Mouse (Mus musculus) embryonic facial prominence, embryonic 10.5 days (tissue): ENCODE measurements at regions not wholly inside any gene's neighbourhood (a gene's known extent, or its start where the extent isn't known, plus 50 kb on each side); places are given as distances from the start of the nearest gene placed in this dataset.

Experiments
- DNase-seq: peaks from one replicate; pipeline ENCODE4 v3.0.0-alpha.2; 2017; ENCODE audit warnings: low spot score
- H3K27ac ChIP-seq: fragments of 300-500 bp; sonication (generic); replicated peaks from 2 replicates; pipeline ENCODE4 v1.5.1; 2016; ENCODE audit warnings: mild to moderate bottlenecking
- H3K27me3 ChIP-seq: fragments of 300-500 bp; sonication (generic); replicated peaks from 2 replicates; pipeline ENCODE4 v1.6.1; 2016; ENCODE audit warnings: low read depth, mild to moderate bottlenecking; ENCODE audit not compliant: poor library complexity, severe bottlenecking
- H3K36me3 ChIP-seq: fragments of 300-500 bp; sonication (generic); replicated peaks from 2 replicates; pipeline ENCODE4 v1.6.1; 2016; ENCODE audit warnings: mild to moderate bottlenecking, moderate library complexity
- H3K4me1 ChIP-seq: fragments of 300-500 bp; sonication (generic); 2 replicates; pipeline ENCODE4 v1.6.1; 2016
- H3K4me3 ChIP-seq: fragments of 300-500 bp; sonication (generic); 2 replicates; pipeline ENCODE4 v1.5.1; 2016; ENCODE audit warnings: mild to moderate bottlenecking, moderate library complexity
- H3K9me3 ChIP-seq: fragments of 300-500 bp; sonication (generic); 2 replicates; pipeline ENCODE4 v1.6.1; 2016; ENCODE audit warnings: mild to moderate bottlenecking
- WGBS: fragments of 180-500 bp; shearing (Covaris S2); methylation state at CpG from one replicate; pipeline ENCODE4 v1.1.7; 2016; 5-methylcytosine and 5-hydroxymethylcytosine counted together

GRCm38 (mm10) chr15:59804394-59804793 is 212.0 kb downstream of the 4933412E24Rik start:
- Histone ChIP-seq H3K27me3 (no peaks in the 10 kb centered on the region), H3K27ac (no peak overlapping the region), H3K4me1 (no peaks in the 10 kb centered on the region), H3K9me3 (no peaks in the 10 kb centered on the region), H3K4me3 (no peak overlapping the region), H3K36me3 (no peaks in the 10 kb centered on the region)
- WGBS: 87% methylated on average over 7 of the region's 7 CpGs
- no peak for DNase-seq

- Histone ChIP-seq H3K9me3 (no peaks in the 10 kb centered on the region), H3K4me3 (no peak overlapping the region), H3K27ac (no peak overlapping the region), H3K4me1 (no peaks in the 10 kb centered on the region), H3K36me3 (no peaks in the 10 kb centered on the region), H3K27me3 (no peaks in the 10 kb centered on the region)
- 85% methylated on average over 7 of the region's 7 CpGs for WGBS
- DNase-seq: no peak
These were observed 214.1 kb downstream of the 4933412E24Rik start for GRCm38 (mm10) chr15:59802276-59802675.

- no peak for DNase-seq
- WGBS: 85% methylated on average over 3 of the region's 3 CpGs
These were observed 217.1 kb downstream of the 4933412E24Rik start for GRCm38 (mm10) chr15:59799124-59799815.

GRCm38 (mm10) chr15:59798486-59798885 is 217.9 kb downstream of the 4933412E24Rik start:
- Histone ChIP-seq H3K36me3 (no peaks in the 10 kb centered on the region), H3K4me1 (no peaks in the 10 kb centered on the region), H3K4me3 (no peak overlapping the region), H3K27ac (no peak overlapping the region), H3K9me3 (no peaks in the 10 kb centered on the region), H3K27me3 (no peaks in the 10 kb centered on the region)
- no peak for DNase-seq

More at GRCm38 (mm10) chr15:59799124-59799815, 217.1 kb downstream of the 4933412E24Rik start:
- H3K36me3 ChIP-seq: no peaks in the 10 kb centered on the region
- H3K4me1 ChIP-seq: no peaks in the 10 kb centered on the region
- no peaks in the 10 kb centered on the region for H3K9me3 ChIP-seq
- H3K27me3 ChIP-seq: no peaks in the 10 kb centered on the region
- H3K27ac ChIP-seq: no peak overlapping the region
- no peak overlapping the region for H3K4me3 ChIP-seq

- no peak overlapping the region for H3K4me3 ChIP-seq
- H3K36me3 ChIP-seq: no peaks in the 10 kb centered on the region
- H3K4me1 ChIP-seq: no peaks in the 10 kb centered on the region
- no peaks in the 10 kb centered on the region for H3K9me3 ChIP-seq
- H3K27me3 ChIP-seq: no peaks in the 10 kb centered on the region
- 95% methylated on average over 5 of the region's 5 CpGs for WGBS
- no peak overlapping the region for H3K27ac ChIP-seq
- DNase-seq: no peak
These were observed 220.7 kb downstream of the 4933412E24Rik start for GRCm38 (mm10) chr15:59795717-59796116.

DNA sequence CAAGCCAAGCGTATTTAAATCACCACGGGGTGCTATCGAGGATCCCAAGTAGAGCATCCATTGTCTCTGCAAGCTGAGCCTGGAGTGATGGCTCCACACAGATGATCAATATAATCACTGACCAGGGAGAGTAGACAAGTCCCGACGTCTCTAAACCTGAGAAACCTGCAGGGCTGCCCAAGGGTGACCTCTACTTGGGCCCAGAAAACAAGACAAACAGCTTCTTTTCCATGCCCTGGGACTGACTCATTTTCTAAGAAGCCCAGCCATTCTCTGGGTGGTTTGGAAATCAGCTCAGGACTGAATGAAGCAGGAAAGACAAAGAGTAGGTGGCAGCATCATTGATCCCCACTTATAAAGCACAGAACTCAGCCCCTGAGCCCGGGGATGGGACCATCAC is 221.5 kb downstream of the 4933412E24Rik start:
- Histone ChIP-seq H3K36me3 (no peaks in the 10 kb centered on the region), H3K9me3 (no peaks in the 10 kb centered on the region), H3K4me3 (no peak overlapping the region), H3K4me1 (no peaks in the 10 kb centered on the region), H3K27ac (no peak overlapping the region), H3K27me3 (no peaks in the 10 kb centered on the region)
- DNase-seq: no peak
- 89% methylated on average over 6 of the region's 6 CpGs for WGBS

GRCm38 (mm10) chr15:59786706-59787425 is 229.5 kb downstream of the 4933412E24Rik start:
- Histone ChIP-seq H3K9me3 (peaks cover 5% of the 10 kb centered on the region; the same call in 1 of the 2 replicates), H3K4me3 (no peak overlapping the region), H3K36me3 (no peaks in the 10 kb centered on the region), H3K27ac (no peak overlapping the region), H3K4me1 (peaks cover 42% of the 10 kb centered on the region), H3K27me3 (no peaks in the 10 kb centered on the region; the same call in 1 of the 2 replicates)
- 92% methylated on average over 4 of the region's 4 CpGs for WGBS
- DNase-seq: no peak

GRCm38 (mm10) chr15:59785981-59786380 is 230.4 kb downstream of the 4933412E24Rik start:
- H3K4me3 ChIP-seq: no peak overlapping the region
- 93% methylated on average over 5 of the region's 5 CpGs for WGBS
- H3K36me3 ChIP-seq: no peaks in the 10 kb centered on the region
- no peak for DNase-seq
- H3K4me1 ChIP-seq: peaks cover 42% of the 10 kb centered on the region
- H3K27me3 ChIP-seq: no peaks in the 10 kb centered on the region; the same call in 1 of the 2 replicates
- peaks cover 5% of the 10 kb centered on the region; the same call in 1 of the 2 replicates for H3K9me3 ChIP-seq
- no peak overlapping the region for H3K27ac ChIP-seq

DNA sequence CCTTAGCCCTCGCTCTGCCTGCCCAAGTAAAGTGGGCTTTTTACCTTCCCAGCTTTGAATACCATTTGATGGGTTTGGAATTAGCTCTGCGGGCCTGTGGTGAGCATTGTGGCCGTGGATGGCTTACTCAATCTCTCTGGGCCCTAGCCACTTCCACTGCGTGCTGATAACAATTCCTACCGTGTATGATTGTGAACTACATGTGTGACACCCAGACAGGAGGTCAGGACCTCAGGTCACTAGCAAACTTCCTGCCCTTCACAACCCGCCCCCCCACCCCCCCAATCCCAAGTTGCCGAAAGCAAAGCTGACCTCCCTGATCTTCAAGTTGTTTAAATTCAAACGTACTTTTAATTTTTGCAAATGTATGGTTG is 231.9 kb downstream of the 4933412E24Rik start:
- WGBS: 24% methylated on average over 8 of the region's 8 CpGs
- Histone ChIP-seq H3K27me3 (no peaks in the 10 kb centered on the region; the same call in 1 of the 2 replicates), H3K36me3 (no peaks in the 10 kb centered on the region), H3K9me3 (peaks cover 5% of the 10 kb centered on the region; the same call in 1 of the 2 replicates), H3K4me1 (peaks cover 42% of the 10 kb centered on the region), H3K27ac (0 out of 2 replicates have a peak overlapping the region, but pooled peaks have one; percentile 55), H3K4me3 (no peak overlapping the region)
- no peak for DNase-seq

DNA sequence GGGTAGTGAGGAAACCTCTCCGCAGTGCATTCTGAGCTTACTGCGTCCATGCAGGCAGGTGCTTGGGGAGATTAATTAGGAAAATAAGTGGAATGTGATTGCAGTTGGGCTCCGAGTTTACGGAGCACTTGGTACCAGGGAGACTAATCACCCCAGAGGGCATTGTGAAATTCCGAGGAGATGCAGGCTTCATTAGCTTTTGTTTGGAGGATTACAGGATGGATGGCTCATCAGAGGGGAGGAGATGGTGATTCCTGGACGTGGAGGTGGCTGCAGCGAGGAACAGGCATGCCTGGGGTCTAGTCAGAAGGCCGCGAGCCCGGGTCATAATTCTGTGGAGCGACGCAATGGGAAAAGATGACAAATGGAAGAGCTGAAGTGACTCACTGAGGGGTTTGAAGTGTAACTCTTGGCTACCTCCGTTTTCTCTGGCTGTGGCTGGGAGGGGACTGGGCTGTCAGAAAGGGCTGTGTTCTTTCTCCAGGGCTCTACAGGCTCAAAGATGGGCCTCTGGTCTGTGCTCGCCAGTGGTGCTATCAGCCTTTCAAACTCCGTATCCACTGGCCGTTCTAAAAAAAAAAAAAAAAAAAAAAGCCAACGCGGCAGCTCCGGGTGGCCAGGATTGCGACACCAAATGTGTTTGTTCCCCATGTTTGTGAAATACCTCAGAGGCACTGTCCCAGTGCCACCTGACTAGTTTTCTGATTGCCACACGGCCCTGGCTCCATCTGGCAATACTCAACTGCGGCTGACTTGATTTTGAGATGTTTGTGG is 232.4 kb downstream of the 4933412E24Rik start:
- peak; percentile 44 for DNase-seq
- WGBS: 5% methylated on average over 22 of the region's 22 CpGs

DNA sequence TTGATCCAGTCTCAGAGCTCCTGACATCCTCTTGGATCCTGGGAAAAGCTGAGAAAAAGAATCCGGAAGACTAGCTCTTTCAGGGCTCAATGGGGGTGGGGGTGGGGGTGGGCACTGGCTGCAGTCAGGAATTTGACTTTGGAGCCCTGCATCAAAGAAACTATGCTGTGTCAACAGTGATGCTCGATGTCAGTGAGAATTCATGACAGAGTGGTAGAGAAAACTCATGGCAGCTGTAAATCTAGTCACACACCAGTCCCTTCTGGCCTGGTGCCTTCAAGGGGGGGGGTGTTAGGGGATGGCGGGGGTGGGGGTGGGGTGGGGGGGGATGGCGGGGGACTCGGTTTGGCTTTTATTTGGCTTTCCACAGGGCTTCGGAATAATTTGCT is 233.0 kb downstream of the 4933412E24Rik start:
- WGBS: 4% methylated on average over 6 of the region's 6 CpGs
- Histone ChIP-seq H3K27ac (peak overlapping the region; percentile 75; the same call in 1 of the 2 replicates), H3K27me3 (no peaks in the 10 kb centered on the region; the same call in 1 of the 2 replicates), H3K4me1 (peaks cover 42% of the 10 kb centered on the region), H3K9me3 (peaks cover 5% of the 10 kb centered on the region; the same call in 1 of the 2 replicates), H3K36me3 (no peaks in the 10 kb centered on the region), H3K4me3 (peak overlapping the region; percentile 38)
- DNase-seq: no peak

More for the DNA sequence above, 232.4 kb downstream of the 4933412E24Rik start:
- H3K4me1 ChIP-seq: peaks cover 42% of the 10 kb centered on the region
- H3K4me3 ChIP-seq: peak overlapping the region; percentile 38
- H3K9me3 ChIP-seq: peaks cover 5% of the 10 kb centered on the region; the same call in 1 of the 2 replicates
- no peaks in the 10 kb centered on the region; the same call in 1 of the 2 replicates for H3K27me3 ChIP-seq
- H3K27ac ChIP-seq: peak overlapping the region; percentile 55; the same call in 1 of the 2 replicates
- no peaks in the 10 kb centered on the region for H3K36me3 ChIP-seq

DNA sequence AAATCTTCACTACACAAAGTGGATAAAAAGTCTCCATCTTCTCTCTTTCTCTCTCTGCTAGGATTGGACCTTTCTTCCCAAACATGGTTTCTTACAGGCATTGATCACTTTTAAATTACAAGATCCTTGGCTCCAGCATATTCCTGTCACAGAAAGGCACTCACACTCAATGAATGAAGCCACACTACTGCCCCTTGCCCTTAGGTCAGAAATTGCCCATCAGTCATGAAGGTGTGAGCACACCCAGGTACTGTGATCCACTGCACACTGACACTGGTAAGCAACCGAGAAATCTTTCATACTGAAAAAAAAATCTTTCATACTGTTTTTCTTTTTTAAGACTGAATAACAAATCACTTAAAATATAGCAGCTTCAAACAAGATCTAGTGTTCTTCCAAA is 235.9 kb downstream of the 4933412E24Rik start:
- 82% methylated on average over 1 of the region's 1 CpGs for WGBS
- Histone ChIP-seq H3K4me1 (peaks cover 35% of the 10 kb centered on the region), H3K27ac (no peak overlapping the region), H3K36me3 (no peaks in the 10 kb centered on the region), H3K4me3 (no peak overlapping the region), H3K27me3 (no peaks in the 10 kb centered on the region), H3K9me3 (no peaks in the 10 kb centered on the region)
- no peak for DNase-seq
